Mouse (Mus musculus) spleen, postnatal 0 days (tissue): ENCODE data around the gene Rtcb. TPM values are rescaled to one million over a fixed set of nuclear protein-coding genes. Genes with fewer than 3 reads are reported as not detected.

Experiments
- polyA plus RNA-seq: library from polyadenylated mRNA; unstranded; fragments of >200 nt; fragmentation: Nextera tagmentation; extraction: Ambion mirVana; gene quantifications from 2 replicates; pipeline ENCODE4 v1.2.1, GENCODE M21; 2015

Gene Rtcb
- 88.1 and 91.2 TPM in 2 replicates for polyA plus RNA-seq

DNA sequence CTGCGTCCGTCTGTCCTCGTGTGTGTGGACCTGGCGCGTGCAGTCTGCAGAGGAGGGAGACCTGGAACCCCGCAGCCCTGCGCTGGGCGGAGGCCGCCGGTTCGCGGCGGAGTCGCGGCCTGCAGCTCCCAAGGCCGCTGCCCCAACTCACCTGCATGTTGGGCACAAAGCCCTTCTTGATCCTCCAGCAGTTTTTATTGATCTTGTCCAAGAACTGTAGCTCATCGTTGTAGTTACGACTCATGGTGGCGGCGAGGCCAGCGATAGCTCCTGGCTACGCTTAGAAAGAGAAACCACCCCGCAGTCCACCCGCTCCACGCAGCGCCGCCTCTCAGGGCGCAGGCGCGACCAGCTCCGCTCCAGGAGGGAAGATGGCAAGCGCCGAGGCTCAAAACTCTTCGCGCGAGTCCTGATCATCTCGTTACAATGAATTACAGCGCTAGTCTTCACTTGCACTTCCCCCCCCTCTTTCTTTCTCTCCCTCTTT, at the start of gene Rtcb:
Gene Rtcb (minus strand): TSS at position 360 of the 487 bp plus-strand sequence.

DNA sequence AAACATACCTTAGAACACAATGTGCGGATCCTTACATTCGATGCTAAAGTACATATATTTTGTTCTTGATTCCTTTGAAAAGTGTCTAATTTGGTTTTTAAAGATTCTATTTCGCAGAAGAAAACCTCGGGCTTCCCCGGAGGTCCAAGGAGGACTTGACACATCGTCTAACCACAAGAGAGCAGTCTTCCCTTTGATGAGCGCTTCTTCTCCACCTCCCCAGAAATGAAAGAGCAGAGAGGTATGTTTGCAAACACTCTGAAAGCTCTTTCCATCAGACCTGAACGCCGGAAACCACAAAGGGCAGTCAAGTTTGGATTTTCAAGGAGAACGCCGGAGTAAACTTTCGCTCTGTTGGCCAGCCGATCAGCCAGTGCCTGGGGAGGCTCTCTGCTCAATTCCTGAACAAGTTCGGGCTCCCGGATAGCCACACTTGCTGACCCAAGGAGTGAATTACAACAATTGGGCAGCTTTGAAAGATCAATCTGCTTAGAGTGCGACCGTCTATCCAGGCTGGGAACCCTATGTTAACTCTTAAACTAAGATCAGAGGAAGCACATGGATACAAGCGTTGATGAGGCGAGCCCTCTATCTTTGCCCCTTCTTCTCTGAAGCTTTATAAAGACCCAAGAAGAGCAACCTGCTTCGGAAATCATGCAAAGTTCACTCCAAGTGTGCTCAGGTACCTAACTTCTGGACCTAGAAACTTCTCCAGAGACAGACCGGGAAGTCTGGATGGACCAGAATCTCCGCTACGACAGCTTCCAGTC, 29.8 kb downstream of the Rtcb start, which contains the start of gene Ascl4:
Gene Ascl4 (plus strand): TSS at position 6 of the 770 bp plus-strand sequence.

DNA sequence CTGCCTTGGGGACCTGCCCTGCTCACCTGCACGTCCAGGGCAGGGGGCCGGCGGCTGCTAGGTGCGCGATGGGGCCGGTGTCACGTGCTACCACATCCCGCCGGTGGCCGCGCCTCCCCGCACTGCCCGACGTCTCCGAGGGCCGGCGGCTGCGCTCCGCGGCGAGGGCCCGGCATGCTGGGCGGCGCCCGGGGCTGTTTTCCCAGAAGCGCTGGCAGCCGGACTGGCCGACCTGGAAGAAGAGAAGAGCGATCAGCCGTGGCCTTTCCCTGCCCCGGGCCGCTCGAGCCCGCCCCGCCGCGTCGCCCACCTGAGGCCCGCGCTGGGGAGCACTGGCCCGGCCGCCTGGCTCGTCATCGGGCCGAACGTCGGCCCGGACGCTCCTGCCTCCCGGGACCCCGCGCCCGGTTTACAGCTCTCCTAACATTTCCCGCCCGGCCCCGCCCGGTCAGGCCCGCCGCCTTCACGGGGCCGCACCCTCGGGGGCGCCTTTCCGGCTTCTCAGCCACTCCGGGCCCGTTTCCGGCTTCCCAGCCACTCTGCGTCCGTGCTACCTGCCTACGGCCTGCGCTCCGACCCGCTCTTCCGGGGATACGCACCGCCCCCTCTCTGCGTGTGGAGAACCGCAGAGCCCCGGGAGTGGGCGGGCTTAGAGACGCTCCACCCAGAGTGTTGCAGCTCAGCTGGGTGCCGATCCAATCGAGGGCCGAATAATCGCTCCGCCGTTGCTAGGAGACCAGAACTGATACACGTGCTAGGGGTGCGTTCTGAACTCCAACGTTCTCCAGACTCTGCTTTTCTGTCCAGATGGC, 40.9 kb downstream of the Rtcb start, which contains the start of gene Prdm4:
Gene Prdm4 (minus strand): TSS at position 645 of the 812 bp plus-strand sequence.

Other genes starting within 250 kb of the Rtcb start
- 34.7 and 37.7 TPM in 2 replicates for gene Pwp1, start 128.3 kb downstream of the Rtcb start, polyA plus RNA-seq
- 5.9 and 6.1 TPM in 2 replicates for gene Prdm4, start 40.7 kb downstream of the Rtcb start, polyA plus RNA-seq
- not detected in 2 replicates for gene Ascl4, start 30.1 kb downstream of the Rtcb start, polyA plus RNA-seq
- gene Bpifc, start 54.1 kb upstream of the Rtcb start, polyA plus RNA-seq, result not detected in 2 replicates
- 62.7 and 71.7 TPM in 2 replicates for gene Fbxo7, start 64.1 kb upstream of the Rtcb start, polyA plus RNA-seq